In the genomic region with DNA sequence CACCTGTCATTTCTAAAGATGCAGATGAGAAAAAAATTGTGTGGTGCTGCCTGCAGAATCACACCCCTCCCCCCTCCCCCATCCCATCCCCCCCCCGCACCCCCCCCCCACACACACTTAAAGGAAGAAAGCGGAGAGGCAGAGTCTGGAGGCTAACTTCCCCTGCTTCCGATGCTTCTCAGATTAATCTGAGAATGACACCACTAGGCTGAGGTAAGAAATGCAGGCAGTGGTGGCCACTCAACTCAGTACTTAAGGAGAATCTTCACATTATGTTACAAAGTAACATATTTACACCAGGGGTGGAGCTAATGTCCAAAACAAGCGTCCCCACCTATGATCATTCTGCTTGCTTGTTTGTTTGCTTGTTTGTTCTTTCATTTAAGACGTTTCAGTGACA, we compare ENCODE assay signal across 19 mouse cellular contexts.
A peak's percentile ranks its signal among the peaks of the same experiment; 100 is the strongest.
DNase-seq lines count a peak whose midpoint lies in the region; ATAC-seq and TF ChIP-seq lines count a peak whose summit lies in the region.
"Had no signal": no experiment of that assay in that cellular context is flagged by ENCODE, and none has a peak within 500 bp of the region (broad histone marks: within the 10 kb centered on the region; RNA-seq: fewer than 3 reads in every experiment).

No protein-coding gene starts in this region.

- ATAC-seq in megakaryocyte, adult 5-6 weeks (ENCODE audit: poor library complexity, severe bottlenecking), result 0 out of 2 replicates have a peak, but pooled peaks have one; percentile 40
- ATAC-seq: forebrain, embryonic 16.5 days had no signal

- DNase-seq in left cerebral cortex, adult 2 months (ENCODE audit: extremely low spot score in 1 of 2, low spot score in 2 of 2), result no peak
- no peak for DNase-seq in left cerebral cortex, postnatal 36 days (ENCODE audit: low spot score in 2 of 2)
- DNase-seq in 3T3-L1 (ENCODE audit: low read depth, low spot score) (peak; percentile 45), 416B (ENCODE audit: low read depth) (peak; percentile 83)
- DNase-seq in gastrocnemius, postnatal 14 days, result no peak
- no peak for DNase-seq in adrenal gland, postnatal 25 days
- DNase-seq: cerebellum, adult 2 months; gastrocnemius, postnatal 25 days; heart, postnatal 36 days; lung, adult 18-20 months; right cerebral cortex, adult 18-20 months; spleen, adult 18-20 months had no signal

- H3K27ac ChIP-seq in left cerebral cortex, adult 2 months, result no peak overlapping the region
- H3K27ac ChIP-seq: neural tube, embryonic 15.5 days; stomach, embryonic 15.5 days had no signal

- no peak overlapping the region for H3K4me3 ChIP-seq in left cerebral cortex, adult 2 months
- H3K4me3 ChIP-seq: erythroblast, embryonic 14.5 days; heart, embryonic 12.5 days; megakaryocyte, embryonic 14.5 days; neural tube, embryonic 15.5 days; stomach, embryonic 15.5 days had no signal

- TF ChIP-seq CTCF in left cerebral cortex, adult 2 months (IDR thresholded peaks at IDR 0.05), result peak; percentile 22

- intact Hi-C loops in left cerebral cortex, adult 2 months (cut with DNase I), result loop anchor here (5.0 kb wide), 1 partner anchor 772 kb away; no protein-coding TSS in a partner anchor
- intact Hi-C loops in left cerebral cortex, postnatal 36 days (cut with DNase I), result loop anchor here (5.0 kb wide), 1 partner anchor 597 kb away; no protein-coding TSS in a partner anchor
- intact Hi-C loops in gastrocnemius, postnatal 14 days (cut with DNase I; ENCODE audit: low total_unique reads), result loop anchor here (5.0 to 10.0 kb wide), 3 partner anchors 158 to 750 kb away; no protein-coding TSS in a partner anchor

Comparison
In these comparisons a context has a peak if more than half of its experiments do, and no peak if none do; other contexts are left out.
1. DNase-seq: peak in 3T3-L1 (single experiment) and 416B (single experiment); none in left cerebral cortex, adult 2 months (0 of 2), left cerebral cortex, postnatal 36 days (0 of 2), gastrocnemius, postnatal 14 days (single experiment) and adrenal gland, postnatal 25 days (single experiment).